Mouse (Mus musculus) hindbrain, postnatal 0 days (tissue): ENCODE measurements around the gene Foxp1. TPM values are rescaled to one million over a fixed set of nuclear protein-coding genes. Genes with fewer than 3 reads are reported as not detected.

Source experiments
- ATAC-seq: fragments of 200-750 bp; cut with Nextera tagmentation; 2 replicates; pipeline ENCODE4 v1.8.0; 2017; ENCODE audit warnings: mild to moderate bottlenecking, moderate TSS enrichment, moderate library complexity
- DNase-seq: peaks from one replicate; pipeline ENCODE4 v3.0.0-alpha.2; 2015; ENCODE audit warnings: low spot score
- H3K27ac ChIP-seq: fragments of 300-500 bp; sonication (generic); 2 replicates; pipeline ENCODE4 v1.5.1; 2014; ENCODE audit warnings: mild to moderate bottlenecking
- H3K27me3 ChIP-seq: fragments of 300-500 bp; sonication (generic); 2 replicates; pipeline ENCODE4 v1.6.1; 2014; ENCODE audit warnings: low read length, mixed read lengths; ENCODE audit not compliant: insufficient read depth
- H3K36me3 ChIP-seq: fragments of 300-500 bp; sonication (generic); 2 replicates; pipeline ENCODE4 v1.6.1; 2014; ENCODE audit warnings: low read length, mixed read lengths; ENCODE audit not compliant: insufficient read depth
- H3K4me1 ChIP-seq: fragments of 300-500 bp; sonication (generic); 2 replicates; pipeline ENCODE4 v1.6.1; 2014; ENCODE audit warnings: antibody characterized with exemption, low read length, mixed read lengths; ENCODE audit not compliant: insufficient read depth
- H3K4me2 ChIP-seq: fragments of 300-500 bp; sonication (generic); 2 replicates; pipeline ENCODE4 v1.6.1; 2014; ENCODE audit warnings: low read depth, mild to moderate bottlenecking, low read length, moderate library complexity, mixed read lengths
- H3K4me3 ChIP-seq: fragments of 300-500 bp; sonication (generic); 2 replicates; pipeline ENCODE4 v1.5.1; 2014; ENCODE audit warnings: low read length
- H3K9ac ChIP-seq: fragments of 300-500 bp; sonication (generic); replicated peaks from 2 replicates; pipeline ENCODE4 v1.6.1; 2014; ENCODE audit warnings: mild to moderate bottlenecking, low read length, moderate library complexity, mixed read lengths
- H3K9me3 ChIP-seq: fragments of 300-500 bp; sonication (generic); 2 replicates; pipeline ENCODE4 v1.6.1; 2016; ENCODE audit warnings: low read length, mixed read lengths
- CTCF ChIP-seq: IDR thresholded peaks from 2 replicates; pipeline ENCODE4 v1.5.1; 2016; ENCODE audit warnings: antibody characterized with exemption, control low read depth, low read depth
- WGBS: fragments of 180-500 bp; shearing (Covaris S2); extraction: QIAGEN DNeasy Blood & Tissue Kit; methylation state at CpG from one replicate; pipeline ENCODE4 v1.1.7; 2014; 5-methylcytosine and 5-hydroxymethylcytosine counted together
- polyA plus RNA-seq: library from polyadenylated mRNA; unstranded; fragments of >200 nt; fragmentation: Nextera tagmentation; extraction: Ambion mirVana; gene quantifications from 2 replicates; pipeline ENCODE4 v1.2.1, GENCODE M21; 2015
- total RNA-seq: library from RNA; depleted of rRNA; stranded (reverse); fragments of >200 nt; gene quantifications from 2 replicates; pipeline ENCODE4 v1.2.3, GENCODE M21; 2014

Foxp1 gene
- total and polyA plus RNA-seq, 2 experiments from 2014 or later: 53.6 to 54.8 TPM

- Histone ChIP-seq H3K36me3 (peaks cover 4% of the 10 kb centered on the region; the same call in 1 of the 2 replicates), H3K27me3 (no peaks in the 10 kb centered on the region), H3K4me1 (no peaks in the 10 kb centered on the region), H3K9me3 (no peaks in the 10 kb centered on the region), H3K27ac (no peak overlapping the region), H3K4me3 (no peak overlapping the region), H3K9ac (no peak overlapping the region), H3K4me2 (no peak overlapping the region)
- WGBS: 87% methylated on average over 9 of the region's 9 CpGs
- no peak for ATAC-seq
- TF ChIP-seq CTCF: 0 out of 2 replicates have a peak, but pooled peaks have one; percentile 4
- no peak for DNase-seq
Observed at GRCm38 (mm10) chr6:98956522-98957169, 565.9 kb downstream of the Foxp1 start.

DNA sequence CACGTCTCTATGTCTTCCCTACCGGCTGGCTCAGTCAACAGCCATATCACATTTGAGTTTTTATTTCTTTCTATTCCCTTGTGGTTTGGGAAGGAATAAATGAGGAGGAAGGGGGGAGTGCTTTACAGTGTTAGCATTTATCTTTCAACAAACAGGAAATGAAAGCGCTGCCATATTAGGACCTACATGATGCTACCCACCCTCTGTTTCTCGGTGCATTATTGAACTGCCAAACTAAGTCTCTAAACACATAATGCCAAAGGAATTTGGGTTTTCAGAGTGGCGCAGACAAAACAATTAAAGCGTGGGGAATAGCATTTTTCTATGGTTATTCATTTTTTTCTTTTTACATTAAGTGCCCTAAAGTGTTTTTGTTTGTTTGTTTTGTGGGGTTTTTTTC, 566.8 kb downstream of the Foxp1 start:
- H3K4me3 ChIP-seq: no peak overlapping the region
- 63% methylated on average over 6 of the region's 6 CpGs for WGBS
- no peaks in the 10 kb centered on the region for H3K4me1 ChIP-seq
- ATAC-seq: no peak
- no peak for DNase-seq
- no peak for TF ChIP-seq CTCF
- H3K4me2 ChIP-seq: no peak overlapping the region
- H3K27ac ChIP-seq: no peak overlapping the region
- H3K36me3 ChIP-seq: peaks cover 4% of the 10 kb centered on the region; the same call in 1 of the 2 replicates
- H3K9ac ChIP-seq: no peak overlapping the region
- H3K27me3 ChIP-seq: no peaks in the 10 kb centered on the region
- H3K9me3 ChIP-seq: no peaks in the 10 kb centered on the region

GRCm38 (mm10) chr6:98954439-98954838, 568.1 kb downstream of the Foxp1 start:
- 95% methylated on average over 5 of the region's 5 CpGs for WGBS
- Histone ChIP-seq H3K9ac (no peak overlapping the region), H3K9me3 (no peaks in the 10 kb centered on the region), H3K4me1 (no peaks in the 10 kb centered on the region), H3K27ac (no peak overlapping the region), H3K27me3 (no peaks in the 10 kb centered on the region), H3K4me2 (no peak overlapping the region), H3K36me3 (peaks cover 4% of the 10 kb centered on the region; the same call in 1 of the 2 replicates), H3K4me3 (no peak overlapping the region)
- ATAC-seq (no peak), DNase-seq (no peak)
- TF ChIP-seq CTCF: no peak

- H3K27me3 ChIP-seq: no peaks in the 10 kb centered on the region
- H3K36me3 ChIP-seq: peaks cover 4% of the 10 kb centered on the region; the same call in 1 of the 2 replicates
- 0 out of 2 replicates have a peak, but pooled peaks cover 4% of the 10 kb centered on the region for H3K4me1 ChIP-seq
- H3K9me3 ChIP-seq: no peaks in the 10 kb centered on the region
- no peak for TF ChIP-seq CTCF
- ATAC-seq (no peak), DNase-seq (no peak)
- H3K9ac ChIP-seq: no peak overlapping the region
- no peak overlapping the region for H3K4me2 ChIP-seq
- WGBS: 32% methylated on average over 6 of the region's 6 CpGs
- H3K27ac ChIP-seq: 0 out of 2 replicates have a peak overlapping the region, but pooled peaks have one; percentile 29
- no peak overlapping the region for H3K4me3 ChIP-seq
Observed at GRCm38 (mm10) chr6:98949703-98950191, 572.8 kb downstream of the Foxp1 start.

DNA sequence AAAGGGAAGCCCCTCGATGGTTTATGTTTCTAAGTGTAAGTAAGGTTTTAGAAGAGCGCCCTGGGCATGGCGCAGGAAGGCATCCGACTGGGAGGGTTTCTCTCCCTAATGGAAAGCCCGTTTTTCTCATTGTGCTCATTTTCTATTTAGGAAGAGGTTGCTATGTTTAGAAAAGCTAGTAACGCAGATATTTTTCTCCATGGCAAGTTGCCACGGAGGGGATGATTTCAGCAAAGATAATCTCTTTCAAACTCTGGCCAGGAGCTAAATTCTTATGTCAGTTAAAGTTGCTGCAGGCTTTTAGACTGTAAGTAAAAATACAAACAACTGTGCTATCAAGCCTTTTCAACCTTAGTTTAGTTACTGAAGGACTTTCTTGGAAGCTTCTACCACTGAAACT, 573.2 kb downstream of the Foxp1 start:
- ATAC-seq (no peak), DNase-seq (peak; percentile 20)
- H3K4me2 ChIP-seq: no peak overlapping the region
- TF ChIP-seq CTCF: no peak
- H3K27me3 ChIP-seq: no peaks in the 10 kb centered on the region
- 47% methylated on average over 7 of the region's 7 CpGs for WGBS
- peaks cover 4% of the 10 kb centered on the region; the same call in 1 of the 2 replicates for H3K36me3 ChIP-seq
- H3K9me3 ChIP-seq: no peaks in the 10 kb centered on the region
- no peak overlapping the region for H3K4me3 ChIP-seq
- no peak overlapping the region for H3K9ac ChIP-seq
- H3K27ac ChIP-seq: 0 out of 2 replicates have a peak overlapping the region, but pooled peaks have one; percentile 29
- H3K4me1 ChIP-seq: 0 out of 2 replicates have a peak, but pooled peaks cover 4% of the 10 kb centered on the region

DNA sequence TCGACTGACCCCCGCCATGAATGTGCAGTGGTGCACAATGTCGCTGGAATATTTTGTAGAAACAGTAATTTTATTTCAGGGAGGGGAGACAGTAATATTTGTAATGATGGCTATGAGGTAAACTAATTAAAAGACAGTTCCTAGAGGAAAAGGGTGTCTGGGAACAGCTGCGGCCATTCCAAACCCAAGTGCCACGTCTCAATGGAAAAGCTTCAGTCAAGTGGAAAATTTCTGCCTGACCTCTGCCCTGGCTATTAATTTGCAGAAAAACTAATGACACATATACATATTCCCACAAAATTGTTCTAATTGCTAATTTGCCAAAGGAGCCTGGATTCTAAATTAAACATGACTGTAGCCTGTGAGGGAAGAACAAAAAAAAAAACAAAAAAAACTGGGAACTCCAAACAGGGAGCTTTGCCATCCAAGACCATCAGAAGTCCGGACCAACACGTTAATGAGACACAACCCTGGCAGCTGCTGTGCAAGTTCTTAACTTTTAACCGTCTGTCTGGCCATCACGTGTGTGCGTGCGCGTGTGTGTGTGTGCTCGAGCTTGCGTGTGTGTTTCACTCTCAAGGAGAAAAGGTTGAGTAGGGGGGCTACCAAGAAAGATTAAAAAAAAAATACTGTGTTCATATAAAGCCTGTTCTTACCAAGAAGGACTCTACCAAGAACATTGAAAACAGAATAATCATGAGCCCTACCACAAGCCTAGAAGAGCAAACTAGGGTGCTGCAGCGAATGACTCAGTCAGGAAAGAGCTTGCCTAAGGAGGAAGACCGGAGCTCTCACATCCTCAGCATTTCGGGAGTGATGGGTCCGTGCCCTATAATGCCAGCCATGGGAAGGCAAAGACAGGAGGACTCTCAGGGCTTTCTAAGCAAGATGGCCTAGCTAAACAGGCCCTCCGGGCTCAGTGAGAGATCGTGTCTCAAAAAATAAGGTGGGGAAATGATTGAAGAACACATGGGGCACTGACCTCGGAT, 574.1 kb downstream of the Foxp1 start:
- DNase-seq: no peak

More for the DNA sequence above, 574.1 kb downstream of the Foxp1 start:
- Histone ChIP-seq H3K36me3 (peaks cover 4% of the 10 kb centered on the region; the same call in 1 of the 2 replicates), H3K4me3 (no peak overlapping the region), H3K4me2 (no peak overlapping the region), H3K4me1 (0 out of 2 replicates have a peak, but pooled peaks cover 4% of the 10 kb centered on the region), H3K9ac (no peak overlapping the region), H3K9me3 (no peaks in the 10 kb centered on the region), H3K27ac (no peak overlapping the region; the same call in 1 of the 2 replicates), H3K27me3 (no peaks in the 10 kb centered on the region)
- TF ChIP-seq CTCF: no peak
- ATAC-seq: no peak
- 64% methylated on average over 21 of the region's 21 CpGs for WGBS
